Comparison of ENCODE assay signal across 26 mouse cellular contexts in the genomic region with DNA sequence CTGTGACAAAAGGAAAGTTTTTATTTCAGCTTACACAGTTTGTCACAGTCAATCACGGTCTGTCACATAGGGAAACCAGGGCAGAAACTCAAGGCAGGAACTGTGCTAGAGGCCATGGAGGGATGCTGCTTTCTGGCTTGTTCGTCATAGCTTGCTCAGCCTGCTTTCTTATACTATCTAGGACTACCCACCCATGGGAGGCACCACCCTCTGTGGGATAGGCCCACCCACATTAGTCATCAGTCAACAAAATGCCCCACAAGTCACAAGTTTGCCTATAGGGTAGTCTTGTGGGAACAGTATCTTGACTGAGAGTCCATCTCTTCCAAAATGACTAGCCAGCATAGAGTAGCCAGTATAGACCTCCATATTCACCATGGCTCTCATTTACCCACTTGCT. TPM values are rescaled to one million over a fixed set of nuclear protein-coding genes. Genes with fewer than 3 reads are reported as not detected.
DNase-seq lines count a peak whose midpoint lies in the region; ATAC-seq and TF ChIP-seq lines count a peak whose summit lies in the region.
"Had no signal": no experiment of that assay in that cellular context is flagged by ENCODE, and none has a peak within 500 bp of the region (broad histone marks: within the 10 kb centered on the region; RNA-seq: fewer than 3 reads in every experiment).

No protein-coding gene starts in this region.

- no peak for TF ChIP-seq EP300 in MEL (IDR thresholded peaks at IDR 0.05; ENCODE audit: low read depth in 1 of 2, low read length in 2 of 2)
- no peak for TF ChIP-seq EP300 in stomach, postnatal 0 days (optimal IDR thresholded peaks at IDR 0.05)

- no peaks in the 10 kb centered on the region for H3K27me3 ChIP-seq in MEL (ENCODE audit: control insufficient read depth in 1 of 2, insufficient read depth in 2 of 2, low read length in 2 of 2)
- H3K27me3 ChIP-seq in liver, embryonic 12.5 days (replicated peaks), result no peaks in the 10 kb centered on the region
- no peaks in the 10 kb centered on the region for H3K27me3 ChIP-seq in stomach, postnatal 0 days (ENCODE audit: control insufficient read depth, insufficient read depth, low read length)
- H3K27me3 ChIP-seq: embryonic facial prominence, embryonic 13.5 days; embryonic facial prominence, embryonic 15.5 days; forebrain, embryonic 12.5 days; Patski had no signal

- no peak for TF ChIP-seq CTCF in MEL (IDR thresholded peaks at IDR 0.05 in 2 of 3, conservative IDR thresholded peaks at IDR 0.05 in 1 of 3; ENCODE audit: control insufficient read depth in 1 of 3, insufficient read depth in 1 of 3, low read depth in 2 of 3, low read length in 3 of 3, poor library complexity in 1 of 3, severe bottlenecking in 1 of 3)
- TF ChIP-seq CTCF in stomach, postnatal 0 days (IDR thresholded peaks at IDR 0.05; ENCODE audit: low read depth), result no peak

- H3K4me3 ChIP-seq in MEL (ENCODE audit: control insufficient read depth in 1 of 2, insufficient read depth in 1 of 2, low read depth in 2 of 2, low read length in 2 of 2), result no peak overlapping the region
- no peak overlapping the region for H3K4me3 ChIP-seq in liver, embryonic 12.5 days
- no peak overlapping the region for H3K4me3 ChIP-seq in stomach, postnatal 0 days (ENCODE audit: low read depth, low read length)
- H3K4me3 ChIP-seq: embryonic facial prominence, embryonic 13.5 days; embryonic facial prominence, embryonic 15.5 days; erythroblast, embryonic 14.5 days; forebrain, embryonic 10.5 days; forebrain, embryonic 12.5 days had no signal

- H3K27ac ChIP-seq in MEL (ENCODE audit: control insufficient read depth, low read depth, low read length), result no peak overlapping the region
- no peak overlapping the region for H3K27ac ChIP-seq in liver, embryonic 12.5 days
- H3K27ac ChIP-seq in stomach, postnatal 0 days (replicated peaks), result no peak overlapping the region
- H3K27ac ChIP-seq: embryonic facial prominence, embryonic 13.5 days; embryonic facial prominence, embryonic 15.5 days; forebrain, embryonic 10.5 days; forebrain, embryonic 12.5 days had no signal

- TF ChIP-seq POLR2A in MEL (IDR thresholded peaks at IDR 0.05; ENCODE audit: control insufficient read depth in 1 of 2, insufficient read depth in 1 of 2, low read depth in 1 of 2, low read length in 2 of 2, poor library complexity in 1 of 2), result no peak

- H3K4me1 ChIP-seq in MEL (ENCODE audit: control insufficient read depth in 1 of 2, insufficient read depth in 2 of 2, low read length in 2 of 2), result peaks cover 2 to 3% of the 10 kb centered on the region in 2 experiments; a peak in 3 of 4 replicates
- peaks cover 61% of the 10 kb centered on the region for H3K4me1 ChIP-seq in liver, embryonic 12.5 days
- 0 out of 2 replicates have a peak, but pooled peaks cover under 1% of the 10 kb centered on the region for H3K4me1 ChIP-seq in stomach, postnatal 0 days (replicated peaks; ENCODE audit: control insufficient read depth, insufficient read depth)

- peak; percentile 11 for DNase-seq in MEL (ENCODE audit: low read depth, low spot score)
- DNase-seq in c-Kit-positive CD71-positive TER-119-positive erythroid progenitor cells, embryonic 14.5 days (ENCODE audit: low spot score), result peak; percentile 19
- DNase-seq in stomach, postnatal 0 days (ENCODE audit: low spot score), result peak; percentile 36
- DNase-seq in urinary bladder, postnatal 10 days (ENCODE audit: low spot score), result no peak
- no peak for DNase-seq in gastrocnemius, postnatal 36 days
- DNase-seq: adrenal gland, adult 8-10 months; adrenal gland, postnatal 14 days; adrenal gland, postnatal 36 days; cerebellum, adult 11 months; cerebellum, adult 18-20 months; cerebellum, adult 8-10 months; cerebellum, adult 9-11 months; cerebellum, postnatal 14 days; cerebellum, postnatal 36 days; embryo, embryonic 11 days had no signal

- peaks cover 14% of the 10 kb centered on the region for H3K79me2 ChIP-seq in MEL (ENCODE audit: control insufficient read depth, insufficient read depth, low read length, poor library complexity)

- peak; percentile 72 for ATAC-seq in liver, embryonic 12.5 days
- peak; percentile 55; the same call in 1 of the 2 replicates for ATAC-seq in stomach, postnatal 0 days (ENCODE audit: low FRiP score, low TSS enrichment)
- no peak for ATAC-seq in frontal cortex, adult (ENCODE audit: low TSS enrichment)
- ATAC-seq: activated CD4-positive, CD25-positive, alpha-beta regulatory T cell, adult 4 months; forebrain, embryonic 14.5 days; forebrain, embryonic 16.5 days; Patski had no signal

- H3K36me3 ChIP-seq in MEL (ENCODE audit: control insufficient read depth in 1 of 2, insufficient read depth in 2 of 2, low read length in 2 of 2), result peaks cover 0 to 5% of the 10 kb centered on the region in 2 experiments; a peak in 1 of 4 replicates
- no peaks in the 10 kb centered on the region for H3K36me3 ChIP-seq in liver, embryonic 12.5 days
- H3K36me3 ChIP-seq in stomach, postnatal 0 days (ENCODE audit: control insufficient read depth, insufficient read depth, low read length), result no peaks in the 10 kb centered on the region

- no peaks in the 10 kb centered on the region for H3K9me3 ChIP-seq in MEL (replicated peaks; ENCODE audit: insufficient read depth, low read length)
- H3K9me3 ChIP-seq in liver, embryonic 12.5 days (replicated peaks), result no peaks in the 10 kb centered on the region
- H3K9me3 ChIP-seq in stomach, postnatal 0 days (ENCODE audit: control insufficient read depth, low read length), result no peaks in the 10 kb centered on the region
- H3K9me3 ChIP-seq: embryonic facial prominence, embryonic 13.5 days; embryonic facial prominence, embryonic 15.5 days; forebrain, embryonic 10.5 days; forebrain, embryonic 12.5 days had no signal

- H3K4me2 ChIP-seq in liver, embryonic 12.5 days, result no peak overlapping the region
- no peak overlapping the region for H3K4me2 ChIP-seq in stomach, postnatal 0 days (replicated peaks; ENCODE audit: low read depth)
- H3K4me2 ChIP-seq: embryonic facial prominence, embryonic 13.5 days; embryonic facial prominence, embryonic 15.5 days; forebrain, embryonic 12.5 days had no signal

- no peak for TF ChIP-seq RAD21 in MEL (IDR thresholded peaks at IDR 0.05; ENCODE audit: low read depth, low read length)

- WGBS in liver, embryonic 12.5 days (ENCODE audit: insufficient replicate concordance), result 69% methylated on average over 2 of the region's 2 CpGs
- 86% methylated on average over 2 of the region's 2 CpGs for WGBS in stomach, postnatal 0 days

- no peak overlapping the region for H3K9ac ChIP-seq in MEL (ENCODE audit: control insufficient read depth, low read depth, low read length, poor library complexity, severe bottlenecking)
- no peak overlapping the region for H3K9ac ChIP-seq in liver, embryonic 12.5 days
- H3K9ac ChIP-seq in stomach, postnatal 0 days (ENCODE audit: low read length), result no peak overlapping the region
- H3K9ac ChIP-seq: embryonic facial prominence, embryonic 13.5 days; embryonic facial prominence, embryonic 15.5 days; forebrain, embryonic 12.5 days had no signal

- intact Hi-C loops in gastrocnemius, postnatal 36 days (cut with DNase I), result no loop called here

TF ChIP-seq in MEL, 35 proteins besides CTCF, POLR2A, EP300 and RAD21:
- TF ChIP-seq USF1 (IDR thresholded peaks at IDR 0.05; ENCODE audit: low read depth, low read length), result no peak
- no peak for TF ChIP-seq TBP (IDR thresholded peaks at IDR 0.05; ENCODE audit: low read depth, low read length)
- no peak for TF ChIP-seq JUND (IDR thresholded peaks at IDR 0.05; ENCODE audit: low read depth, low read length)
- no peak for TF ChIP-seq TAL1 (IDR thresholded peaks at IDR 0.05; ENCODE audit: low read length)
- no peak for TF ChIP-seq ZNF384 (IDR thresholded peaks at IDR 0.05; ENCODE audit: low read depth, low read length)
- no peak for TF ChIP-seq MYC (IDR thresholded peaks at IDR 0.05; ENCODE audit: low read depth, low read length)
- TF ChIP-seq KAT2A (conservative IDR thresholded peaks at IDR 0.05; ENCODE audit: low read depth, low read length), result no peak
- no peak for TF ChIP-seq USF2 (IDR thresholded peaks at IDR 0.05; ENCODE audit: borderline replicate concordance in 1 of 2, insufficient read depth in 1 of 2, low read depth in 1 of 2, low read length in 2 of 2)
- no peak for TF ChIP-seq HCFC1 (IDR thresholded peaks at IDR 0.05; ENCODE audit: low read depth, low read length)
- TF ChIP-seq ELF1 (IDR thresholded peaks at IDR 0.05; ENCODE audit: low read depth, low read length), result no peak
- no peak for TF ChIP-seq SMC3 (IDR thresholded peaks at IDR 0.05; ENCODE audit: low read depth, low read length)
- TF ChIP-seq CHD2 (IDR thresholded peaks at IDR 0.05; ENCODE audit: low read length), result no peak
- no peak for TF ChIP-seq ZC3H11A (IDR thresholded peaks at IDR 0.05; ENCODE audit: low read depth, low read length)
- no peak for TF ChIP-seq ZMIZ1 (IDR thresholded peaks at IDR 0.05; ENCODE audit: low read depth, low read length)

RNA-seq across cellular contexts. Expression of a gene that starts 6.2 kb away (rescaled TPM):
- 24.5 and 28.8 TPM in 2 replicates for total RNA-seq in MEL (2012; rRNA removed)
- polyA plus RNA-seq in MEL (2012; ENCODE audit: insufficient read depth in 1 of 2, insufficient read length in 2 of 2, low read depth in 1 of 2, low replicate concordance in 2 of 2, missing spikeins in 1 of 2), result 10 to 100 TPM; 45.0 to 75.6 TPM
- 110 and 114 TPM in 2 replicates for polyA plus RNA-seq in liver, embryonic 12.5 days (2016; fragmentation: Nextera tagmentation; extraction: Ambion mirVana)
- 124 TPM in 2 replicates for polyA plus RNA-seq in stomach, postnatal 0 days (2015; fragmentation: Nextera tagmentation; extraction: Ambion mirVana)
- total RNA-seq in gastrocnemius, postnatal 36 days (2021), result 10 to 100 TPM; 24.4 to 31.6 TPM

Comparison
In these comparisons a context has a peak if more than half of its experiments do, and no peak if none do; other contexts are left out.
1. DNase-seq: peak in MEL (single experiment), c-Kit-positive CD71-positive TER-119-positive erythroid progenitor cells, embryonic 14.5 days (single experiment) and stomach, postnatal 0 days (single experiment); none in urinary bladder, postnatal 10 days (single experiment) and gastrocnemius, postnatal 36 days (0 of 2).